Mouse (Mus musculus): ENCODE results near the gene 1190005I06Rik. TPM values are rescaled to one million over a fixed set of nuclear protein-coding genes. Genes with fewer than 3 reads are reported as not detected.
A peak's percentile ranks its signal among the peaks of the same experiment; 100 is the strongest.

1190005I06Rik gene
- total RNA-seq, 2 experiments from 2014 or later = 0.37 to 1.0 TPM

DNA sequence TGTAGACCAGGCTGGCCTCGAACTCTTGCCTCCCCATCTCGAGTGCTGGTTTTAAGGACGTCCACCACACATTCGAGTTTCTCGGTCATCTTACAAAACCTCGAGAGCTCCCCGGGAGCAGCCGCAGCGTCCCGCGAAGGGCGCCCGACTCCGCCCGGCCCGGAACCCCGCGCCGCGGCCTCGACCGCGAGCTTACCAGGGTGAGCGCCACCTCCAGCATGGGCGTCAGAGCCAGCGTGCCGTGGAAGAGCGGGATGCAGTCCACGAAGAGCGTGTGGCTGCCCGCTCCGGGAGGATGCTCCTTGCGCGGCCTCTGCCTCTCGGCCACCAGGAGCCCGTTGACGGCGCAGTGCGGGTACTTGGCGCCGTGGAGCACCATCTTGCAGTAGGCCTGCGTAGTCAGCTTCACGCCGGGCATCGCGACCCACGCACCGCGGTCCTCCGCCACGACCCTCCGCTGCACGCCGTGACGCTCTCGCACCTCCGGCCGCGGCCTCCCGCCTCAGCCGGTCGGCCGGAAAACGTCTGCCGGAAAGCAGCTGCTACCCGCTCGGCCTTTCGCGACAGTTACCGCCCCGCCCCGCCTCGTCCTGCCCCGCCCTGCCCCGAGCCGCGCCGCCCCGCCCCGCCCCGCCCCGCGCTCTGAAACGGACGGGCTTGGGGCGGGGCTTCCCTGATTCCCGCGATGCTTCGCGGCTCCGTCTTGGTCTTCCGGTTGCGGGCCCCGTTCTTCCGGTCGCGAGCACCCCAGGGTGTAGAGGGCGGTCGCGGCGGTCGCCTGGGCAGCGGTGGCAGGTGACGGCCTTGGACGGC is 20.3 kb upstream of the 1190005I06Rik start, which contains the start of the genes Gm27021 and Cox4i1:
TSS of gene Gm27021 (minus strand) at position 519 of the 813 bp plus-strand sequence.
TSS of gene Cox4i1 (plus strand) at position 662 of the 813 bp plus-strand sequence.
- peak; percentile 91 for DNase-seq (ENCODE audit: low spot score)

GRCm38 (mm10) chr8:120666807-120667470 is 19.5 kb upstream of the 1190005I06Rik start:
- no peak for DNase-seq (ENCODE audit: low spot score)

DNA sequence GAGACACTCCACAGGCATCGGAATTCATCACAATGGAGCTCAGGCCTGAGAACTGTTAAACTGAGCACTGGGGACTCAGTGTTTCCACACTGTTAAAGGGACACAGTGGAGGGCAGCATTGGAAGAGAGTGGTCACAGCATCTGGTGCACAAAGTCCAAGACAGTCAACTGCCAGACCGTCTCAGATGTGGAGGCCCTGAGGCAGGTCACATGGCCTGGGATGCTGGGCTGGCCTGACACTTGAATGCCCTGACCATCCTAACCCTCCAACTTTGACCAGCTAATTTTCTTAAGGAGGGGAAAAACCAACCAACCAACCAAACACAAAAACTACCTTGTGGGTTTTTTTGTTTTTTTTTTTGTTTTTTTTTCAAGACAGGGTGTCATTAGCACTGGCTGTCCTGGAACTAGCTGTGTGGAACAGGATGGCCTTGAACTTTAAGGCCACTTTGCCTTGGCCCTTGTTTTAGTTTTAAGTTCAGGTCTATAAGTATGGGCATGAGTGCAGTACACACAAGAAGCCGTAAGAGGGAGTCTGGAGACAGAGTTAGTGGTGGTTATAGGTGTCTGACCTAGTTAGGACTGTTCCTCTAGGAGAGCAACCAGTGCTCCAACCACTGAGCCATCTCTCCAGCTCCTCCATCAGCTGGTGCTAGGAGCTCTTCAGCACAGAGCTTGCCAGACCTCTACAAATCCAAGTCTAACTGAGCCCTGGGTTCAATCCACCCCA is 18.5 kb upstream of the 1190005I06Rik start:
- no peak for DNase-seq (ENCODE audit: low spot score)

DNA sequence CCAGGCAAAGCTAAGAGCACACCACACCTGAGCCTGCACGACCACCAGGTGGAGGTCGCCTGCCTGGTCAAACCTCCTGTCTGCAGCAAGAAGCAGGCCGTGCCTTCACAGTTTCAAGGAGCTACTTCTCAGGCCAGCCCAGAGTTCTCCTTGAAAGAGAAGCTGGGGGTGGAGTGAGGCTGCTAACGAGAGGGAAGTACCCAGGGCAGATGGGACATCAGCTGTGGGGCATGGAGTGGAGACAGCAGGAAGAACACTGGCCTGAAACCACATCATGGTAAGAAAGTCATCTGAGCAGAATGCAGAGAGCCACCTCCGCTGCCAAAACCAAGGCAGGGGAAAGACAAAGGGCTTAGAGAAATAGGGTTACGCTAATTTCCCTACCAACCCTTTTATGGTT is 17.1 kb upstream of the 1190005I06Rik start:
- no peak for DNase-seq (ENCODE audit: low spot score)

GRCm38 (mm10) chr8:120657415-120657814 is 10.0 kb upstream of the 1190005I06Rik start:
- DNase-seq (ENCODE audit: low spot score) = no peak

- no peak for DNase-seq (ENCODE audit: low spot score)
Measured at GRCm38 (mm10) chr8:120656322-120657052, 9.1 kb upstream of the 1190005I06Rik start.

DNA sequence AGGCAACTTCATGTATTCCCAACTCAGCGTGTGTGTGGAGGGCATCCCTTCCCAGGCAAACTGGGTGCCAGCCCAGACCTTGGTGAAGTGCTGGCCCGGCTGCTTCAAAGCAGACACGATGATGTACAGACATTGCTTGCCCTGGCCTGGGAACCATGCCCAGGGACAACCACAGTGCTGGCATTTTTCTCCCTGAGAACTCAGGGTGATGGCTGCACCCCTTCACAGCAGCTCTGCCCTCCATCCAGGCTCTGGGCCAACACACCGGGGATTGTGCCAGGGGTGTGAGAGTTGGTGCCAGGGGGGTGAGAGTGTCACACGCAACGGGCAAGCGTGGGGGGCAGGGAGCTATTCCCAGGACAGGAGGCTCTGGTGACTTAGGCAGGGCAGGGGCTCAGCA is 2.8 kb downstream of the 1190005I06Rik start:
- peak; percentile 33 for DNase-seq (ENCODE audit: low spot score)

- DNase-seq (ENCODE audit: low spot score) = peak; percentile 39
Measured at GRCm38 (mm10) chr8:120642031-120642662, 5.3 kb downstream of the 1190005I06Rik start.

GRCm38 (mm10) chr8:120641245-120641644 is 6.2 kb downstream of the 1190005I06Rik start:
- DNase-seq (ENCODE audit: low spot score) = no peak

DNA sequence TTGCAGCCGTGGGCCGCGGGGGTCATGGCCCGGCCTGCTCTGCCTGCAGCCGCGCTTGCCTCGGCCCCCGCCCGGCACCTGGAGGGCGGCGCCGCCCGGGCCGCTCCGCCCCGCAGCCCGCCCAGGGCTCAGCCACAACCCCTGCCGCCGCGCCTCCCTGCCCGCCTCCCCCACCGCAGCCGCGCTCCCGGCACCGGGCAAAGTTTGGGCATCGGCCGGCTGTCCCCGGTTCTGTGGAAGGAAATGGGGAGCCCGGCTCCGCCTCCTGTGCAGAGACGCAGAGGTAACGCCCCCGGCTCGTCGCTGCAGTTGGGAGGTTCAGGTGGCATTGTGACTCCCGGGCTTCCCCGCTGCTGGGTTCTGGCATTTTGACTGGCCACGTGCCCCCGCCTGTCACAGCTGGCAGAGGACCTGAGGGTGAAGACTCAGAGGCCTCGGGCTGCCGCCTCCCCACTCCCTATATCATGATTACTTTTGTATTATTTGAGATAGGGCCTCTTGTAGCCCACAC is 13.0 kb downstream of the 1190005I06Rik start:
- DNase-seq (ENCODE audit: low spot score) = peak; percentile 56

GRCm38 (mm10) chr8:120633665-120634271 is 13.7 kb downstream of the 1190005I06Rik start:
- no peak for DNase-seq (ENCODE audit: low spot score)

DNA sequence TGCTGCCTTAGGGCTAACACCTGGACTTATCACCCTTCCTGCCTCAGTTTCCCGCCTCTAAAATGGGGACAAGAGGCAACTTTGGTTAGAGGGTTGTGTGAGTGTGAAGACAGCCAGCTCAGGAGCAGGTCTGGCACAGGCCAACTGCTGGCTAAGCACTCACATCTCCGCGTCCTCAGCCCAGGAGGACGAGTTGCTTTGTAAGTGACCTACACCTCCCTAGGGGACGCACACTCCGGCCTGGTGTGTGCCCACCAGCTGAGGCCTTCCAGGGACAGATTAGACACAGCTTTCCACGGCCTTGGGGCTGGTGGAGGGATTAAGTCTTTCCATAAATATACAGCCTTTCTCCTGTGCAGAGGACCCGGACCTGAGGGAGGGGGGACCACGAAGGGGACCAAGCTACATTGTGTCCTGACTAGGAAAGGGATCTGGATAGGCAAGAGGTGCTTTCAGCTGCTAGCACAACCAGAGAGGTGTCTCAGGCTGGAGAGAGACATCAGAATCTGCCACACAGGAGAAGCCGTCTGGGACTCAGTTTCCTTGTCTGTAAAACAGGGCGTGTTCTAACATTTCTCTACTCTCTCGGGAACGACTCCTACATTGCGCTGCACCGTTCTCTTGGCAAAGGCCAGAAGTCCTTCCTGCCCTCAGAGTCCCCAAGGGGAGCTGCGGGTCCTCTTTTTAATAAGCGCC is 14.3 kb downstream of the 1190005I06Rik start:
- DNase-seq (ENCODE audit: low spot score) = no peak

DNA sequence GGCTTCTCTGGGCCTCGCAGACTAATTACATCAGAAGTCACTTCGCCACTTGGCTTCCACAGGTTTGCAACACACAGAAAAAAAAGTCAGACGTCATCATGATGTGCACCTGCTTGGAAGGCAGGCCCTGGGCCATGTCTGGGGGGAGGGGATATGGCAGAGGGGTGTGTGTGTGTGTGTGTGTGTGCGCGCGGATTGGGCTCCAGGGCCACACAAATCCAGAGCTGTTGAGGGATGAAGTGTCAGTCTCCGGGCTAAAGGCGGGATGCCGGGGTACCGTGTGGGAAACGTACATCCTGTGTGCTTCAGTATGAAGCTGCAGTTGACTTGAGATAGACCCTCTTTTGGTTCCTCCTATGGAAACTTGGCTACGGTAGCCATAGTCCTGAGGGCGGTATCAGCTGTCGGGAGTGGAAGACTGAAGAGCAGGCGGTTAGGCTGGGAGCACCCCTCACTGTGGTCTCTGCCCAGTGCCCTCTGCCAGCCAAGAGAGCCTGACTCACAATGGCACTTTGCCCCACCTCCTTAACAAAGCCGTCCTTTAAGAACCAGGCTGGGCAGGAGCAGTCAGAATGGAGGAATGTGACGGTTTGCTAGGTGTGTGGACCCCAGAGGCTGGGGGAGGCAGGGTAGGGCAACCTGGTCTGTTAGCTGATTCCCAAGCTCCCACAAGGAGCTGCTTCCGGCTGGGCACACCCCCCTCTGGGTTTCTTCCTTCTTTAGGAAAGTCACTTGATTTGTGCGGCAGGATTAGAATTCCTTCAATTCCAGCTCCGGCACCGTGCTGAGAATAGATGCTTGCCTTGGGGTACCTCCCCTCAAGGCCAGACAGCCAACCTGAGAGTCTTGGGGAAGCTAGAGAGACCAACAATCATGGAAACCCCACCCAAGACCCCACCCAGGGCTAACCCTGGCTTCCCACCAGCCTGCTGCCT is 15.7 kb downstream of the 1190005I06Rik start:
- DNase-seq (ENCODE audit: low spot score) = no peak

GRCm38 (mm10) chr8:120630848-120631247 is 16.6 kb downstream of the 1190005I06Rik start:
- no peak for DNase-seq (ENCODE audit: low spot score)

DNA sequence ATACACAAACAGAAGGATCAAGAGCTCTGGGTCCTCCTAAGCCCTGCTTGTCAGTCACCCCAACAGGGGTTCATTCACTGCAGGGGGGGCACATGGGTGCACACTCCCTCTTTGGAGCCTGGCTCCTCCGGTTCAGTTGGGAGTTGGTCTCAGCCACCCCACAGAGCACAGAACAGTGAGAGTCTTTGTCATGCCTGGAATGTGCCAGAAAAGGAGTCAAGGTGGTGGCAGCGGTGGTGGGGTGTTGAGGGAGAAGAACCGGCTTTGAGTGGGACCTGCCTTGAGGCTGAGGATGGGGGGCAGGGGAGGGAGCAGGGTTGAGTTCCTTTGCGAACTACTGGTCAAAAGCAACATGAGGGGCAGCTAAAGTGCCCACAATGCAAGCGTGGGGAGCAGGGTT is 17.4 kb downstream of the 1190005I06Rik start:
- DNase-seq (ENCODE audit: low spot score) = no peak

GRCm38 (mm10) chr8:120627298-120627697 is 20.1 kb downstream of the 1190005I06Rik start:
- DNase-seq (ENCODE audit: low spot score) = no peak

DNA sequence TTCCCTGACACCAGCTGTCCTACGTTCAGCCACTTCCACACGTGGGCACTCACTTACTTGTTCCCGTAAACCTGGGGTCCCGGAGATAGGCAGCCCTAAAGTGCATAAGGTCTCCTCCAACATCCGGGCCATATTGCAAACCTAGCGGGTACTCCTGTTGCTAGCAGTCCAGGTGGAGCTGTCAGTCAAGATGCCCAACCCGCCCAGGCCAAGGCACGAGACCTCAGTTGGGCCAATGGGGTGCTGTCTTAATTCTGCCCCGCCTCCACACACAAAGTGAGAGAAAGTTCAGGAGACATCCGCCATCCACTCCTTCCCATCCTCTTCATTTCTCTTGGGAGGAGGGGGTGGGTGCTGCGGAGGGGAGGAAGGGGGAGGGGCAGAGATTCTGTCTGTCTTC is 21.0 kb downstream of the 1190005I06Rik start:
- no peak for DNase-seq (ENCODE audit: low spot score)

GRCm38 (mm10) chr8:120623608-120624007 is 23.8 kb downstream of the 1190005I06Rik start:
- no peak for DNase-seq (ENCODE audit: low spot score)
